Mouse (Mus musculus) lung, embryonic 14.5 days (tissue): ENCODE results near the gene Nfatc2ip. TPM values are rescaled to one million over a fixed set of nuclear protein-coding genes. Genes with fewer than 3 reads are reported as not detected.

Source experiments
- ATAC-seq: fragments of 200-750 bp; cut with Nextera tagmentation; 2 replicates; pipeline ENCODE4 v1.8.0; 2017; ENCODE audit warnings: mild to moderate bottlenecking, moderate TSS enrichment, moderate library complexity; ENCODE audit not compliant: insufficient read depth
- DNase-seq: peaks from one replicate; pipeline ENCODE4 v3.0.0-alpha.2; 2015
- H3K27ac ChIP-seq: fragments of 300-500 bp; sonication (generic); 2 replicates; pipeline ENCODE4 v1.5.1; 2014; ENCODE audit warnings: low read depth, mild to moderate bottlenecking, moderate library complexity
- H3K27me3 ChIP-seq: fragments of 300-500 bp; sonication (generic); 2 replicates; pipeline ENCODE4 v1.6.1; 2014; ENCODE audit warnings: low read length, control low read depth; ENCODE audit not compliant: insufficient read depth
- H3K36me3 ChIP-seq: fragments of 300-500 bp; sonication (generic); 2 replicates; pipeline ENCODE4 v1.6.1; 2014; ENCODE audit warnings: control low read depth; ENCODE audit not compliant: insufficient read depth
- H3K4me1 ChIP-seq: fragments of 300-500 bp; sonication (generic); 2 replicates; pipeline ENCODE4 v1.6.1; 2014; ENCODE audit warnings: antibody characterized with exemption, control low read depth; ENCODE audit not compliant: insufficient read depth
- H3K4me2 ChIP-seq: fragments of 300-500 bp; sonication (generic); 2 replicates; pipeline ENCODE4 v1.6.1; 2014; ENCODE audit warnings: mild to moderate bottlenecking
- H3K4me3 ChIP-seq: fragments of 300-500 bp; sonication (generic); 2 replicates; pipeline ENCODE4 v1.5.1; 2014; ENCODE audit warnings: low read depth, low read length
- H3K9ac ChIP-seq: fragments of 300-500 bp; sonication (generic); 2 replicates; pipeline ENCODE4 v1.6.1; 2014
- H3K9me3 ChIP-seq: fragments of 300-500 bp; sonication (generic); 2 replicates; pipeline ENCODE4 v1.6.1; 2016; ENCODE audit warnings: low read depth, low read length, control low read depth
- CTCF ChIP-seq: IDR thresholded peaks from 2 replicates; pipeline ENCODE4 v1.5.1; 2016; ENCODE audit warnings: antibody characterized with exemption, low read depth
- WGBS: fragments of 180-500 bp; shearing (Covaris S2); extraction: QIAGEN DNeasy Blood & Tissue Kit; methylation state at CpG from one replicate; pipeline ENCODE4 v1.1.7; 2014; 5-methylcytosine and 5-hydroxymethylcytosine counted together
- polyA plus RNA-seq: library from polyadenylated mRNA; unstranded; fragments of >200 nt; fragmentation: Nextera tagmentation; extraction: Ambion mirVana; gene quantifications from 2 replicates; pipeline ENCODE4 v1.2.1, GENCODE M21; 2014

Gene Nfatc2ip
- polyA plus RNA-seq, 1 experiment from 2014 or later: 4.3 TPM

DNA sequence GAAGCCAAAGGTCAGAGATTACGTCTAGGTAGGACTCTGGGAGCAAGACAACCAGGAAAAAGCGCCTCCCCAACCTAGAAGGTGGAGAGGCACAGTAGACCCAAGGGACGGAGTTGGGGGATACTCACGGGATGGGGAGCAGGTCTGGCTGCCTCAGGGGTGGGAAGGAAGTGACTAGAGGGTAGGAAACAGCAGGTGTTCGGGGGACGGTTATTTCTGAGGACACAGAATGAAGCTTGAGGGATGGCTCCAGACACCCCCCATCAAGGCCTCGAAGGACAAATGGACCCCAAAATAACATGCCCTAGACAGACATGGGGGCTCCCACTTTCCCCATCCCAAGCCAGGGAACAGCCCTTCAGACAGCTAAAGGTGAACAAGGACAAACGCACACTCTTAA lies 28.2 kb downstream of the Nfatc2ip start:
- Histone ChIP-seq H3K36me3 (peaks cover 34% of the 10 kb centered on the region), H3K9ac (no peak overlapping the region), H3K4me2 (no peak overlapping the region), H3K9me3 (no peaks in the 10 kb centered on the region), H3K4me1 (no peaks in the 10 kb centered on the region), H3K4me3 (no peak overlapping the region), H3K27me3 (no peaks in the 10 kb centered on the region), H3K27ac (no peak overlapping the region)
- 82% methylated on average over 8 of the region's 8 CpGs for WGBS
- ATAC-seq: no peak
- no peak for TF ChIP-seq CTCF
- DNase-seq: no peak

DNA sequence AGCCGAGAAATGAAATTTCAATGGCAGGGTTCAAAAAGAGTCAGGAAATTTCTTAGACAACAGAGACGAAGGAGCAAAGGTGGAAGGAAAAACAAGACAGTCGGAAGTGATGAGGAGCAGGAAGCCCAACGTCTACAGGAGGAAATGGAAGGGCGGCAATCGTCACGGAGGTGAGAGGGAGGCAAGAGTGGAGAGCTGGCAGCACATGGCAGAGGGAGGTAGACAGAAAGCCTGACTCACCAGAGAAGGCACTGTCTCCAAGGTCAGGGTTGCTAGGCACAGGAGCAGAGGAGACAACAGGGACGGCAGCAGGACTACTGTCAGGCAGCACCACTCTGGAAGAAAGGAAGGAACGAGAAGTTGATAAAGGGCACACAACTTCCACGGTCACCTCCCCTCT lies 28.9 kb downstream of the Nfatc2ip start:
- no peaks in the 10 kb centered on the region for H3K27me3 ChIP-seq
- no peak overlapping the region for H3K4me3 ChIP-seq
- peaks cover 32% of the 10 kb centered on the region for H3K36me3 ChIP-seq
- no peak overlapping the region for H3K4me2 ChIP-seq
- no peaks in the 10 kb centered on the region for H3K4me1 ChIP-seq
- ATAC-seq (no peak), DNase-seq (no peak)
- TF ChIP-seq CTCF: no peak
- H3K9ac ChIP-seq: no peak overlapping the region
- no peak overlapping the region for H3K27ac ChIP-seq
- 83% methylated on average over 10 of the region's 10 CpGs for WGBS
- H3K9me3 ChIP-seq: no peaks in the 10 kb centered on the region

DNA sequence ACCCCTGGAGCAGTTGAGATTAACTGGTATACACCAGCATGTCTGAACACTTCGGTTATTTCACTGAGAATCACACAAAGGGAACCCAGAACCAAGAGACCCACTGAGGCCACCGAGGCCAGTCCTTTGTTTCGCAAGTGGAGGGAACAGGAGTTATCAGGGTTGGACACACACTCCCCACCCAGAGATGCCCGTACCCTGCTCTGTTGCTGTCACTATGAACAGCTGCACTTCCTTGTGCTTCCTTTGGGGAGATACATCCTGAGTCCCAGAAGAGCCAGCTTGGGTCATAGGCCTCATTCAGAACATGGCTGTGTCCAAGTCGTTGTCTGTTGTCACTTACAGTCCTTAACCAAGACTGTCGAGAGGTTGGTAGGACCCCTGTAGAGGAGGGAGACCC lies 33.5 kb downstream of the Nfatc2ip start:
- no peak for TF ChIP-seq CTCF
- H3K27ac ChIP-seq: no peak overlapping the region
- no peaks in the 10 kb centered on the region for H3K27me3 ChIP-seq
- no peak for DNase-seq
- 85% methylated on average over 6 of the region's 6 CpGs for WGBS
- no peak overlapping the region for H3K4me3 ChIP-seq
- H3K36me3 ChIP-seq: no peaks in the 10 kb centered on the region
- no peak overlapping the region for H3K4me2 ChIP-seq
- H3K9ac ChIP-seq: no peak overlapping the region
- no peaks in the 10 kb centered on the region for H3K9me3 ChIP-seq
- H3K4me1 ChIP-seq: no peaks in the 10 kb centered on the region
- ATAC-seq: no peak

DNA sequence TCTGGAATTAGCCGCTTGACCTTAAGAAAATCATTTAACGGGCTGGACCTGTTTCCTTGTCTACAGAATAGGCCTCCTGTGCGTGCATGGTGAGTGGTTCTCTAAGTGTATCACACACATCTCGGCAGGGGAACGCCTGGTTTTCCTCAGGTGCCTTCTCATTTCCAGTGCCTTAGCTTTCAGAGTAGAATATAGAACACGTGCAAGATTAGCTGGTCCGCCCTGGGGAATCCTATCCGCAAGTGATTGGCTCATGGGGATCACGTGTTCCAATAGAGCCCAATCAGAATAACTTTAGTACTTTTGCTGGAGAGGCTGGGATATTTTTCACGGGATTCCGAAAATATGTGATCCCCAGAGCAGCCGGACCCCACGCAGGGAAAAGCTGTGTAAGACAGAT lies 37.5 kb downstream of the Nfatc2ip start:
- Histone ChIP-seq H3K4me3 (no peak overlapping the region), H3K9ac (no peak overlapping the region), H3K36me3 (no peaks in the 10 kb centered on the region), H3K4me2 (no peak overlapping the region), H3K27ac (no peak overlapping the region), H3K4me1 (no peaks in the 10 kb centered on the region), H3K9me3 (no peaks in the 10 kb centered on the region), H3K27me3 (no peaks in the 10 kb centered on the region)
- ATAC-seq (no peak), DNase-seq (no peak)
- WGBS: 63% methylated on average over 13 of the region's 13 CpGs
- no peak for TF ChIP-seq CTCF

DNA sequence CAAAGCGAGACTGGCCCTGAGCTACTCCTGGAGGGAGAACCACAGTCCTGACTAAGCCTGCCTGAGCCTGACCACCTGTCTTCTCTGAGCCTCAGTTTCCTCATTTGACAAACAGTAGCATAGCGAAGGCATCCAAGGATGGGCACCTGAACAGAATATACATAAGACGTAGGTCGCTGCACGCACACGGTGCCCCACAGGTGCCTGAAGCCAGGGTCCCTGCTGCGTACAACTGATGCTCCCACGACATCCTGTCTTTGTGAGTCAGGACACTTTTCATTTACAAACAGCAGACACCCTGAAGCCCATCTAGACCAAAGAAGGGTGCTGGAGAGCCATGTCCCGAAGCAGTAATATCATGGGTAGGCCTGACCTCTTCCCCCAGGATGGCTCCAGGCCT lies 38.1 kb downstream of the Nfatc2ip start:
- DNase-seq: no peak
- H3K27me3 ChIP-seq: no peaks in the 10 kb centered on the region
- no peak overlapping the region for H3K4me3 ChIP-seq
- H3K9me3 ChIP-seq: no peaks in the 10 kb centered on the region
- H3K27ac ChIP-seq: no peak overlapping the region
- ATAC-seq: no peak
- no peak for TF ChIP-seq CTCF
- no peak overlapping the region for H3K9ac ChIP-seq
- 89% methylated on average over 9 of the region's 9 CpGs for WGBS
- no peaks in the 10 kb centered on the region for H3K36me3 ChIP-seq
- H3K4me1 ChIP-seq: no peaks in the 10 kb centered on the region
- no peak overlapping the region for H3K4me2 ChIP-seq

DNA sequence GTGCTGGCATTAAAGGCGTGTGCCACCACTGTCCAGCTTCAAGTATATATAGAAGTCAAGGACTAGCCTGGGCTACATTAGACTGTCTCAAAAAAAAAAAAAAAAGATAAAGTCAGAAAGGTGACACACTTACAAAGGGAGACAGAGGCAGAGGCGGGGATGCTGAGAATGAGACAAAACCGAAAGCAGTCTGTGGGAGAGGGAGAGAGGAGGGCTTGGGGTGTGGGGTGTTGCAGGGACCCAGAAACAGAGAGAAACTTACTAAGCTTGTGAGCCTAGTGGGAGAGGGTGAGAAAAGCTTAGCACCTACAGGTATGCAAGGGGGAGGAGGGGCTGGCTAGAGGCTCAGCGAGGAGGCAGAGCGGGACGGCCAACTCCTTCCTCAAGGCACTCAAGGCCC lies 38.7 kb downstream of the Nfatc2ip start:
- no peak overlapping the region for H3K4me3 ChIP-seq

DNA sequence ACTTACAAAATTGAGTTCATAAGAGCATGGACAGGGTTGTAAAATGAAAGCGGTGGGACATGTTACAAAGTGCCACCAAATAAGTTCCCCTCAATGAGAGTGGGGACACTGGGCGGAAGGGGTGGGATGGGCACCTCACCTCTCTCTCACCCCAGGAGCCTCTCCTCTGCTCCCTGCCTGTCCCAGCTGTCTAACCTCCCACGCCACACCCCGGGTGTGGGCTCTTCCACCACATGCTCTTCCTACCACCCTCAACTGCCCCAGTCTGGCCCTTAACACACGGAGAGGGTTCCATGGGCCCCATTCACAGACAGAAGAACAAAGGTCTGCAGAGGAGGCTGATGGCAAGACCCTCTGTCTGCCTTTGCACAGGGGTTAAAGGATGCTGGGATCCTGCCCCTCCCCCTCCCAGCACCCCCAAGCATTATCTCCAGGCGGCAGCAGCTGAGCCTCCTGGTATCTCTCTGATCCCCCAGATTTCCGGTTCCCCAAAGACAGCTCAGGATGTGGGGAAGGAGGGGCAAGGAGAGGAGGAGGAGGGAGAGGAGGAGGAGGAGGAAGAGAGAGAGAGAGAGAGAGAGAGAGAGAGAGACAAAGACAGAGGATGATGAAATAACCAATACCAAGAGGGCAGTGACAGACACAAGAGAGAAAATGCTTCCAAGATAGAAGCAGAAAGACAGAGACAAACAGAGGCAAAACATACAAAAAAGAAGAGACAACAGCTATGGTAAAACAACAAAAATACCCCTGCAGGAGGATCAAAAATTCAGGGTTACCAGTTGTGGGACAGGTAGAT lies 39.5 kb downstream of the Nfatc2ip start:
- Histone ChIP-seq H3K27ac (no peak overlapping the region), H3K4me1 (no peaks in the 10 kb centered on the region), H3K36me3 (no peaks in the 10 kb centered on the region), H3K4me2 (no peak overlapping the region), H3K9ac (no peak overlapping the region), H3K27me3 (no peaks in the 10 kb centered on the region), H3K4me3 (no peak overlapping the region), H3K9me3 (no peaks in the 10 kb centered on the region)
- DNase-seq: no peak
- 44% methylated on average over 7 of the region's 7 CpGs for WGBS
- ATAC-seq: no peak
- no peak for TF ChIP-seq CTCF

More for the DNA sequence above, 38.7 kb downstream of the Nfatc2ip start:
- H3K4me2 ChIP-seq: no peak overlapping the region
- 81% methylated on average over 6 of the region's 6 CpGs for WGBS
- H3K9ac ChIP-seq: no peak overlapping the region
- no peaks in the 10 kb centered on the region for H3K4me1 ChIP-seq
- H3K27me3 ChIP-seq: no peaks in the 10 kb centered on the region
- no peak for DNase-seq
- H3K27ac ChIP-seq: no peak overlapping the region
- no peak for TF ChIP-seq CTCF
- no peaks in the 10 kb centered on the region for H3K36me3 ChIP-seq
- H3K9me3 ChIP-seq: no peaks in the 10 kb centered on the region
- no peak for ATAC-seq
